Mouse (Mus musculus): ENCODE measurements around the gene Hnrnph1. TPM values are rescaled to one million over a fixed set of nuclear protein-coding genes. Genes with fewer than 3 reads are reported as not detected.

Gene Hnrnph1
- total RNA-seq (2021) = 100 to 1,000 TPM; 272 to 300 TPM
- long read RNA-seq, experiment 1, full-length matches to known transcripts = 13 of 66 reads
- long read RNA-seq, experiment 1, partial matches to known transcripts = 31 of 66 reads
- long read RNA-seq, experiment 1, other reads (novel, unspliced or antisense) = 22 of 66 reads
- long read RNA-seq, experiment 2, full-length matches to known transcripts = 24 of 89 reads
- long read RNA-seq, experiment 2, partial matches to known transcripts = 45 of 89 reads
- long read RNA-seq, experiment 2, other reads (novel, unspliced or antisense) = 20 of 89 reads

GRCm38 (mm10) chr11:50376911-50377891 is at the start of gene Hnrnph1:
Gene Hnrnph1, plus strand, starts transcription at chr11:50376990.
- H3K4me3 ChIP-seq = peak within 1 kb of the TSS; percentile 81
- peak within 1 kb of the TSS; percentile 100 for H3K27ac ChIP-seq
- DNase-seq (ENCODE audit: low spot score in 2 of 2) = peak; percentile 98 to 99
- no peak for TF ChIP-seq CTCF (conservative IDR thresholded peaks at IDR 0.05)

GRCm38 (mm10) chr11:50328075-50328625 is 48.6 kb upstream of the Hnrnph1 start:
- Histone ChIP-seq H3K27ac (no peak overlapping the region), H3K4me3 (no peak overlapping the region)
- TF ChIP-seq CTCF (conservative IDR thresholded peaks at IDR 0.05) = no peak
- no peak for DNase-seq (ENCODE audit: low spot score in 2 of 2)

- DNase-seq (ENCODE audit: low spot score in 2 of 2) = no peak
- H3K4me3 ChIP-seq = no peak overlapping the region
Observed at GRCm38 (mm10) chr11:50329378-50329777, 47.4 kb upstream of the Hnrnph1 start.

GRCm38 (mm10) chr11:50333181-50333580 is 43.6 kb upstream of the Hnrnph1 start:
- no peak for DNase-seq (ENCODE audit: low spot score in 2 of 2)
- H3K4me3 ChIP-seq = no peak overlapping the region
- TF ChIP-seq CTCF (conservative IDR thresholded peaks at IDR 0.05) = no peak

More at GRCm38 (mm10) chr11:50329378-50329777, 47.4 kb upstream of the Hnrnph1 start:
- no peak overlapping the region for H3K27ac ChIP-seq
- TF ChIP-seq CTCF (conservative IDR thresholded peaks at IDR 0.05) = no peak

GRCm38 (mm10) chr11:50336126-50336525 is 40.7 kb upstream of the Hnrnph1 start:
- H3K4me3 ChIP-seq = no peak overlapping the region
- no peak for TF ChIP-seq CTCF (conservative IDR thresholded peaks at IDR 0.05)
- no peak for DNase-seq (ENCODE audit: low spot score in 2 of 2)

More at GRCm38 (mm10) chr11:50333181-50333580, 43.6 kb upstream of the Hnrnph1 start:
- no peak overlapping the region for H3K27ac ChIP-seq

GRCm38 (mm10) chr11:50336891-50337290 is 39.9 kb upstream of the Hnrnph1 start:
- H3K27ac ChIP-seq = no peak overlapping the region
- no peak for TF ChIP-seq CTCF (conservative IDR thresholded peaks at IDR 0.05)
- DNase-seq (ENCODE audit: low spot score in 2 of 2) = no peak

More at GRCm38 (mm10) chr11:50336126-50336525, 40.7 kb upstream of the Hnrnph1 start:
- no peak overlapping the region for H3K27ac ChIP-seq

GRCm38 (mm10) chr11:50345486-50345885 is 31.3 kb upstream of the Hnrnph1 start:
- Histone ChIP-seq H3K4me3 (no peak overlapping the region), H3K27ac (no peak overlapping the region)
- no peak for DNase-seq (ENCODE audit: low spot score in 2 of 2)
- no peak for TF ChIP-seq CTCF (conservative IDR thresholded peaks at IDR 0.05)

More at GRCm38 (mm10) chr11:50336891-50337290, 39.9 kb upstream of the Hnrnph1 start:
- no peak overlapping the region for H3K4me3 ChIP-seq

GRCm38 (mm10) chr11:50346256-50347032 is 30.3 kb upstream of the Hnrnph1 start:
- H3K4me3 ChIP-seq = no peak overlapping the region
- TF ChIP-seq CTCF (conservative IDR thresholded peaks at IDR 0.05) = no peak
- DNase-seq (ENCODE audit: low spot score in 2 of 2) = no peak
- H3K27ac ChIP-seq = no peak overlapping the region

- H3K4me3 ChIP-seq = no peak overlapping the region
- TF ChIP-seq CTCF (conservative IDR thresholded peaks at IDR 0.05) = no peak
- no peak overlapping the region for H3K27ac ChIP-seq
- no peak for DNase-seq (ENCODE audit: low spot score in 2 of 2)
Observed at GRCm38 (mm10) chr11:50352177-50352576, 24.6 kb upstream of the Hnrnph1 start.

- TF ChIP-seq CTCF (conservative IDR thresholded peaks at IDR 0.05) = 0 out of 2 replicates have a peak, but pooled peaks have one; percentile 14
- no peak within 1 kb of the TSS for H3K27ac ChIP-seq
- no peak for DNase-seq (ENCODE audit: low spot score in 2 of 2)
- no peak within 1 kb of the TSS for H3K4me3 ChIP-seq
Observed at GRCm38 (mm10) chr11:50354162-50354561, 22.6 kb upstream of the Hnrnph1 start, which contains the start of gene Cby3. Gene Cby3, plus strand, starts transcription at chr11:50354462.

- no peak for TF ChIP-seq CTCF (conservative IDR thresholded peaks at IDR 0.05)
- Histone ChIP-seq H3K4me3 (no peak overlapping the region), H3K27ac (no peak overlapping the region)
- DNase-seq (ENCODE audit: low spot score in 2 of 2) = no peak
Observed at GRCm38 (mm10) chr11:50354851-50355250, 21.9 kb upstream of the Hnrnph1 start.

- no peak for DNase-seq (ENCODE audit: low spot score in 2 of 2)
- Histone ChIP-seq H3K4me3 (no peak overlapping the region), H3K27ac (no peak overlapping the region)
- TF ChIP-seq CTCF (conservative IDR thresholded peaks at IDR 0.05) = no peak
Observed at GRCm38 (mm10) chr11:50355395-50355794, 21.4 kb upstream of the Hnrnph1 start.

Data from layer of hippocampus, adult 2 months (tissue).